Mouse (Mus musculus) testis, adult 2 months (tissue): ENCODE results near the gene Atf7. TPM values are rescaled to one million over a fixed set of nuclear protein-coding genes. Genes with fewer than 3 reads are reported as not detected.
A peak's percentile ranks its signal among the peaks of the same experiment; 100 is the strongest.

Source experiments
- H3K27ac ChIP-seq: fragments of 200-500 bp; 2 replicates; pipeline ENCODE4 v1.5.1; 2012; ENCODE audit warnings: low read depth, low read length; ENCODE audit not compliant: control insufficient read depth, insufficient read depth
- H3K27me3 ChIP-seq: fragments of 200-500 bp; 2 replicates; pipeline ENCODE4 v1.6.1; 2012; ENCODE audit warnings: mild to moderate bottlenecking, low read length, moderate library complexity; ENCODE audit not compliant: control insufficient read depth, insufficient read depth
- H3K36me3 ChIP-seq: fragments of 200-500 bp; 2 replicates; pipeline ENCODE4 v1.6.1; 2012; ENCODE audit warnings: mild to moderate bottlenecking, low read length; ENCODE audit not compliant: control insufficient read depth, insufficient read depth
- H3K4me1 ChIP-seq: fragments of 200-500 bp; 2 replicates; pipeline ENCODE4 v1.6.1; 2012; ENCODE audit warnings: low read length; ENCODE audit not compliant: control insufficient read depth, insufficient read depth
- H3K4me3 ChIP-seq: fragments of 200-500 bp; 2 replicates; pipeline ENCODE4 v1.5.1; 2012; ENCODE audit warnings: low read depth, mild to moderate bottlenecking, low read length, moderate library complexity, mixed read lengths; ENCODE audit not compliant: control insufficient read depth
- CTCF ChIP-seq: fragments of 200-500 bp; IDR thresholded peaks from 2 replicates; pipeline ENCODE4 v1.5.1; 2012; ENCODE audit warnings: low read depth, mild to moderate bottlenecking, inconsistent platforms, low read length, moderate library complexity; ENCODE audit not compliant: control insufficient read depth, insufficient read depth, insufficient replicate concordance
- POLR2A ChIP-seq: fragments of 200-500 bp; IDR thresholded peaks from 2 replicates; pipeline ENCODE4 v1.6.1; 2012; ENCODE audit warnings: low read depth, mild to moderate bottlenecking, inconsistent platforms, low read length, moderate library complexity; ENCODE audit not compliant: control insufficient read depth
- polyA plus RNA-seq: library from polyadenylated mRNA; depleted of rRNA; stranded (reverse); fragments of >200 nt; gene quantifications from 2 replicates; pipeline ENCODE4 v1.2.3, GENCODE M21; 2012

The Atf7 gene
- polyA plus RNA-seq, 1 experiment = 42.9 TPM

- no peak overlapping the region for H3K27ac ChIP-seq
- no peaks in the 10 kb centered on the region for H3K27me3 ChIP-seq
- H3K4me1 ChIP-seq = no peaks in the 10 kb centered on the region
- no peak for TF ChIP-seq POLR2A
- TF ChIP-seq CTCF = no peak
- H3K36me3 ChIP-seq = no peaks in the 10 kb centered on the region
- H3K4me3 ChIP-seq = no peak overlapping the region
These were observed 9.4 kb upstream of the Atf7 start for GRCm38 (mm10) chr15:102634684-102635083.

DNA sequence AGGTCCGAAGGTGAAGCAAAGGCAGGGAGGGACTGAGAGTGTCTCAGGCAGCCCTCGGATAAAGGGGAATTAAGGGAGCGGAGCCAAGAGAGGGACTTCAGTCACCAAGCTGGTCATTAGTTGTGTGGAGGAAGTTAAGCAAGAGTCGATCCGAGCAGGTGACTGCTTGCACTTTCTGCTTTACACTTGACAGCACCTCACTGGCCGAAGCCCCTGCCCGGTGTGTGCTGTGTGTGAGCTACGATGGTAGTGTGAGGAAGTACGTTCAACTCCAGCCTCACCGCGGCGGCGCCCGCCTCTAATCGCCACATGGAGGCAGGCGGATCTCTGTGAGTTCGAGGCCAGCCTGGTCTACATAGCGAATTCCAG is 407 bp upstream of the Atf7 start:
- H3K4me1 ChIP-seq = peaks cover 5% of the 10 kb centered on the region
- H3K27ac ChIP-seq = peak overlapping the region; percentile 51
- no peaks in the 10 kb centered on the region for H3K36me3 ChIP-seq
- H3K27me3 ChIP-seq = no peaks in the 10 kb centered on the region
- TF ChIP-seq POLR2A = no peak
- TF ChIP-seq CTCF = no peak
- peak overlapping the region; percentile 94 for H3K4me3 ChIP-seq

- TF ChIP-seq POLR2A (no peak), CTCF (no peak)
- peaks cover 5% of the 10 kb centered on the region for H3K4me1 ChIP-seq
- H3K27ac ChIP-seq = peak overlapping the region; percentile 87
These were observed 834 bp downstream of the Atf7 start for GRCm38 (mm10) chr15:102624291-102624969.

GRCm38 (mm10) chr15:102623121-102623520 is 2.1 kb downstream of the Atf7 start:
- no peaks in the 10 kb centered on the region for H3K27me3 ChIP-seq
- H3K4me1 ChIP-seq = peaks cover 5% of the 10 kb centered on the region
- no peaks in the 10 kb centered on the region; the same call in 1 of the 2 replicates for H3K36me3 ChIP-seq
- H3K4me3 ChIP-seq = no peak overlapping the region
- no peak overlapping the region for H3K27ac ChIP-seq
- no peak for TF ChIP-seq POLR2A
- TF ChIP-seq CTCF = no peak

More at GRCm38 (mm10) chr15:102624291-102624969, 834 bp downstream of the Atf7 start:
- Histone ChIP-seq H3K27me3 (no peaks in the 10 kb centered on the region), H3K4me3 (peak overlapping the region; percentile 94), H3K36me3 (no peaks in the 10 kb centered on the region)

- Histone ChIP-seq H3K27ac (no peak overlapping the region), H3K27me3 (no peaks in the 10 kb centered on the region), H3K36me3 (no peaks in the 10 kb centered on the region; the same call in 1 of the 2 replicates), H3K4me1 (peaks cover 5% of the 10 kb centered on the region), H3K4me3 (no peak overlapping the region)
- TF ChIP-seq CTCF = no peak
- no peak for TF ChIP-seq POLR2A
These were observed 2.7 kb downstream of the Atf7 start for GRCm38 (mm10) chr15:102622536-102622935.

DNA sequence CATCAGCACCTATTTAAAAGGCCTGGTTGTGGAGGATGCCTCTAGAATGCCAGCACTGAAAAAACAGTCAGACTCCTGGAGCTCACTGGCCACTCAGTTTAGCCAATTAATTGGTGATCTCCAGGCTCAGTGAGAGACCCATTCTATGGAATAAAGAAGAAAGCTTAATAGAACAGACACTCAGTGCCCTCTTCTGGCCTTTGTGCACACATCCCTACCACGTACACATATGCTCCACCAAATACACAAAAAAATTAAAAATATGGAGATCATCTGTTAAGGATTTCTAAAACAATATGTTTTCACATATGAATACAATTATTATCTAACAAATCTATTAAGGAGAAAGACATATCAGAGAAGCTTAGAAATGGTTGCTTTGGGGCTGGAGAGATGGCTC is 4.5 kb downstream of the Atf7 start:
- no peaks in the 10 kb centered on the region for H3K27me3 ChIP-seq

DNA sequence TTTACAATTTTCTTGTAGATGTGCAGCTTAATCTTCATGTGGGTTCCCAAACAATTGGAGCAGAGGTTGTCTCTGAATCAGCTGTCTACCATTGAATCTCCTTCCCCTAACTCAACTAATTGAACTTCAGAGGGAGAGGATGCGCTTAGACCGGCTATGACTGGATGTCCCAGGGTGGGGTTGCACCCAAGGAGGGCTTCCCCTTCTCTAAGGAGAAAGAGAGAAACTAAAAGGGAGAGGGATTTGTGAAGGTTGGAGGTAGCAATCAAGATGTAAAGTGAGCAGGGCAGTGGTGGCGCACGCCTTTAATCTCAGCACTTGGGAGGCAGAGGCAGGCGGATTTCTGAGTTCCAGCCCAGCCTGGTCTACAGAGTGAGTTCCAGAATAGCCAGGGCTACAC is 5.8 kb downstream of the Atf7 start:
- no peaks in the 10 kb centered on the region for H3K27me3 ChIP-seq
- no peak overlapping the region for H3K27ac ChIP-seq
- TF ChIP-seq POLR2A = no peak
- TF ChIP-seq CTCF = no peak
- no peaks in the 10 kb centered on the region; the same call in 1 of the 2 replicates for H3K36me3 ChIP-seq
- no peak overlapping the region for H3K4me3 ChIP-seq
- peaks cover 4% of the 10 kb centered on the region for H3K4me1 ChIP-seq

More for the DNA sequence above, 4.5 kb downstream of the Atf7 start:
- Histone ChIP-seq H3K4me1 (peaks cover 5% of the 10 kb centered on the region), H3K36me3 (no peaks in the 10 kb centered on the region; the same call in 1 of the 2 replicates), H3K4me3 (no peak overlapping the region), H3K27ac (no peak overlapping the region)
- TF ChIP-seq POLR2A = no peak
